Mouse (Mus musculus) stomach, embryonic 15.5 days (tissue): ENCODE data around the gene Dvl2. TPM values are rescaled to one million over a fixed set of nuclear protein-coding genes. Genes with fewer than 3 reads are reported as not detected.
A peak's percentile ranks its signal among the peaks of the same experiment; 100 is the strongest.

ENCODE experiments used
- ATAC-seq: fragments of 200-750 bp; cut with Nextera tagmentation; 2 replicates; pipeline ENCODE4 v1.8.0; 2017; ENCODE audit warnings: low read depth, moderate number of reproducible peaks, moderate TSS enrichment; ENCODE audit not compliant: insufficient read depth, low FRiP score
- H3K27ac ChIP-seq: fragments of 300-500 bp; sonication (generic); 2 replicates; pipeline ENCODE4 v1.5.1; 2015; ENCODE audit warnings: mild to moderate bottlenecking, inconsistent platforms
- H3K27me3 ChIP-seq: fragments of 300-500 bp; sonication (generic); replicated peaks from 2 replicates; pipeline ENCODE4 v1.6.1; 2015; ENCODE audit warnings: inconsistent platforms
- H3K36me3 ChIP-seq: fragments of 300-500 bp; sonication (generic); 2 replicates; pipeline ENCODE4 v1.6.1; 2015; ENCODE audit warnings: inconsistent platforms
- H3K4me1 ChIP-seq: fragments of 300-500 bp; sonication (generic); 2 replicates; pipeline ENCODE4 v1.6.1; 2015; ENCODE audit warnings: inconsistent platforms
- H3K4me2 ChIP-seq: fragments of 300-500 bp; sonication (generic); 2 replicates; pipeline ENCODE4 v1.6.1; 2015; ENCODE audit warnings: mild to moderate bottlenecking, inconsistent platforms
- H3K4me3 ChIP-seq: fragments of 300-500 bp; sonication (generic); replicated peaks from 2 replicates; pipeline ENCODE4 v1.5.1; 2015; ENCODE audit warnings: inconsistent platforms
- H3K9ac ChIP-seq: fragments of 300-500 bp; sonication (generic); 2 replicates; pipeline ENCODE4 v1.6.1; 2015; ENCODE audit warnings: inconsistent platforms
- H3K9me3 ChIP-seq: fragments of 300-500 bp; sonication (generic); 2 replicates; pipeline ENCODE4 v1.6.1; 2016; ENCODE audit warnings: inconsistent platforms
- WGBS: fragments of 180-500 bp; shearing (Covaris S2); methylation state at CpG from one replicate; pipeline ENCODE4 v1.1.7; 2015; 5-methylcytosine and 5-hydroxymethylcytosine counted together
- polyA plus RNA-seq: library from polyadenylated mRNA; unstranded; fragments of >200 nt; fragmentation: Nextera tagmentation; extraction: Ambion mirVana; gene quantifications from 2 replicates; pipeline ENCODE4 v1.2.1, GENCODE M21; 2015

Gene Dvl2
- polyA plus RNA-seq, 1 experiment from 2014 or later, result 31.9 TPM

DNA sequence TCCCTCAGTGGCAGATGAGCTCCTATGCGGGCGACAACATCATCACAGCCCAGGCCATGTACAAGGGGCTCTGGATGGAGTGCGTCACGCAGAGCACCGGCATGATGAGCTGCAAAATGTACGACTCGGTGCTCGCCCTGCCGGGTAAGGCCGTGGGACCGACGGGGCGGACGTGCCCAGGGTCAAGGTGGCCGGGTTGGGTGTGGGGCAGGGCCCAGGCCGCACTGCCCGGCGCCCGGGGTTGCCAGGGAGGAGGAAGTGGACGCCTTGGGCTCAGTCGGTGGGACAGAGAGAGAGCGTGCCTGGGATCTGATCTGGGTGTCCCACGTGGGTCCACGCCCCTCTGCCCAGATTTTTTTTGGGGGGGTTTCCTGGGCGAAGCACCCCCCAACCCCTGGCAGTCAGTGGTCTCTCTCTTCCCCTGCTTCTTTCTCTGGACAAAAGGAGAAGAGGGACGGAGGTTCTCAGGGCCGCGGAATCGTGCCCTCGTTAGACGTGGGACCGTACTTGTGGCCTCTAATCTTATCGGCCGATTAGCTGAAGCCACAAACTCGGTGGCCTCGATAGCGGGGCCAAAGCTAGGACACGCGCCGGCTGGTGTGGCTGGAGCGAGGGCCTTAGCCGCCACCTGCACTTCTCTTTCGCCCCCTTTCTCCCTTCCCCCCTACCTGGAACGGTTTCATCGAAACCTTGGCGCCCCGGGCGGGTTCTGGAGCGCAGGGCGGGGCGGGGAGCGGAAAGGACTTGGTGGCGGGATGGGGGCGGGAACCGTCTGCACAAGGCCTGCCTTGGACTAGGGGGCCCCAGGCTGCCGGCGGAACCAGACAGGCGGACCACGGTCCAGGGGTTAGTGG, 34.2 kb upstream of the Dvl2 start:
- 2% methylated on average over 59 of the region's 59 CpGs for WGBS
- peaks cover 10% of the 10 kb centered on the region; the same call in 1 of the 2 replicates for H3K36me3 ChIP-seq
- no peaks in the 10 kb centered on the region for H3K9me3 ChIP-seq
- peak overlapping the region; percentile 70 for H3K4me2 ChIP-seq
- H3K27ac ChIP-seq, result peak overlapping the region; percentile 91
- ATAC-seq, result peak; percentile 76
- H3K4me1 ChIP-seq, result peaks cover 10% of the 10 kb centered on the region; the same call in 1 of the 2 replicates
- H3K9ac ChIP-seq, result peak overlapping the region; percentile 49
- peaks cover 30% of the 10 kb centered on the region for H3K27me3 ChIP-seq
- H3K4me3 ChIP-seq, result peak overlapping the region; percentile 49

DNA sequence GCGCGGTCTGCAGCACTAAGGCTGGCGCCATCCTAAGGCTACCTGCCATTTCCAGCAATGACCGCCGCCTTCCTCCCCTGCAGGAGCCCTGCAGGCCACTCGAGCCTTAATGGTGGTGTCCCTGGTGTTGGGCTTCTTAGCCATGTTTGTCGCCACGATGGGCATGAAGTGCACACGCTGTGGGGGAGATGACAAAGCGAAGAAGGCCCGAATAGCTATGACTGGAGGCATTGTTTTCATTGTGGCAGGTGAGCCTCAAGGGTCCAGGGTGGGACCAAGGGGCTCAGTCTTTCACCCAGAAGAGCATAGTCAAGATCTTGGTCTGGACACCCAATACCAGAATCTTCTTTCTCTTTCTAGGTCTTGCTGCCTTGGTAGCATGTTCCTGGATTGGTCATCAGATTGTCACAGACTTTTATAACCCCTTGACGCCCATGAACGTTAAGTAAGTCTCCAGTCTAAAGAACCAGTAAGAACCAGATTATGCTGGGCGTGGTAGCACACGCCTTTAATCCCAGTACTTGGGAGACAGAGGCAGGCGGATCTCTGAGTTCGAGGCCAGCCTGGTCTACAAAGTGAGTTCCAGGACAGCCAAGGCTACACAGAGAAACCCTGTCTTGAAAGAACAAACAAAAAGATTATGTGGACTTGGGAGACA, 33.4 kb upstream of the Dvl2 start:
- H3K27me3 ChIP-seq, result peaks cover 30% of the 10 kb centered on the region
- H3K36me3 ChIP-seq, result peaks cover 14% of the 10 kb centered on the region
- H3K4me1 ChIP-seq, result peaks cover 10% of the 10 kb centered on the region; the same call in 1 of the 2 replicates
- WGBS, result 32% methylated on average over 17 of the region's 17 CpGs
- peak overlapping the region; percentile 91 for H3K27ac ChIP-seq
- H3K9ac ChIP-seq, result 0 out of 2 replicates have a peak overlapping the region, but pooled peaks have one; percentile 49
- peak overlapping the region; percentile 49 for H3K4me3 ChIP-seq
- ATAC-seq, result no peak
- no peaks in the 10 kb centered on the region for H3K9me3 ChIP-seq
- peak overlapping the region; percentile 70 for H3K4me2 ChIP-seq

DNA sequence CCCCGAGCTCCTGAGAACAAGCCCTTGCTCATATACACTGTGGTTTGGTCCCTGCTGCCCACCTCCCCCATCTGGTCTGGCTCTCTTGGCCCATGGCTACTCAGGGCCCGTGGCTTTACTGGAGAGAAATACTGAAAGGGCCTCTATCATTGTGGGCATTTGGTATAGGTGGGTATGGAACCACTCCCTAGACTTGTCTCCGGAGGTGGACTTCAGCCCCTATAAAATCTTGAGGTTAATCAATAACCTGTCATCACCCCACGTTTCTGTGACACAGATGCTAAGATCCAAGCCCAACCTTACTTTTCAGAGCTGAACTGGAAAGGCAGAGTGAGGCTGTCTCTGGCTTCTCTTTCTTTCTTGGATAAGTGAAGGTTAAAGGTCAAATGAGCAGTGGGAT, 31.6 kb upstream of the Dvl2 start:
- H3K4me3 ChIP-seq, result no peak overlapping the region
- peaks cover 20% of the 10 kb centered on the region for H3K36me3 ChIP-seq
- peaks cover 30% of the 10 kb centered on the region for H3K27me3 ChIP-seq
- H3K4me1 ChIP-seq, result peaks cover 10% of the 10 kb centered on the region; the same call in 1 of the 2 replicates
- WGBS, result 68% methylated on average over 4 of the region's 4 CpGs
- H3K4me2 ChIP-seq, result no peak overlapping the region
- H3K9me3 ChIP-seq, result no peaks in the 10 kb centered on the region
- H3K27ac ChIP-seq, result no peak overlapping the region
- ATAC-seq, result no peak
- H3K9ac ChIP-seq, result no peak overlapping the region

DNA sequence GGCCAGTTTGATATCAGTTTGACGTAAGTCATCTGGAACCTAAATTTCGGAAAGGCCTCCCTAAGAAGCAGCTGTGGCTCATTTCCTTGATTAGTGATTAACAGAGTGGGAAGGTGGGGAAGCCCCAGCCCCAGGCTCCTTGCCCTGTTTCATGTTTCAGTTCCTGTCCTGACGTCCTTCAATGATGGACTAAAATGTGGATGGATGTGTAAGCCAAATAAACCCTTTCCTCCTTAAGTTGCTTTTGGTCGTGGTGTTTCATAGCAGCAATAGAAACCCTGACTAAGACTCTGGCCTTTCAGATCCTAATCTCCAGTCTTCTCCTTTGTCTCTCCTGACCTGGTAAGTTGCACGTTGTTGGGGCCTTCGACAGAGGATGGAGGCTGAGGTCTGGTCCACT, 30.2 kb upstream of the Dvl2 start:
- Histone ChIP-seq H3K36me3 (peaks cover 28% of the 10 kb centered on the region), H3K4me2 (no peak overlapping the region), H3K9me3 (no peaks in the 10 kb centered on the region), H3K4me1 (peaks cover 10% of the 10 kb centered on the region; the same call in 1 of the 2 replicates), H3K27me3 (peaks cover 20% of the 10 kb centered on the region), H3K4me3 (no peak overlapping the region), H3K27ac (0 out of 2 replicates have a peak overlapping the region, but pooled peaks have one; percentile 31), H3K9ac (no peak overlapping the region)
- WGBS, result 71% methylated on average over 6 of the region's 6 CpGs
- no peak for ATAC-seq

DNA sequence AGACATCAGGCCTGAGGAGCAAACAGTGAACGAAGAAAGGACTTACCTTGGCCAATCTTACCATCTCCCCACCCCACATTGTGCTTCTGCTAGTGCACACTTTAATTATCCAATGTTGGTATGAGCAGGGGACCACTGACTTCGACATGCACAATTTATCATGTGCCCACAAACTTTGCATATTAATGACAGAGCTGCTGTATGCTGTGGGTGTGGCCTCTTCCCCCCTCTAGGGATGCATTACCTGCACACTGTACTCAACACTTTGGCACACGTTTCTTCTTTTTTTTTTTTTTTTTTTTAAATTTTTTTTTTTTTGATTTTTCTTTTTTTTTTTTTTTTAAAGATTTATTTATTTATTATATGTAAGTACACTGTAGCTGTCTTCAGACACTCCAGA, 29.6 kb upstream of the Dvl2 start:
- H3K27ac ChIP-seq, result 0 out of 2 replicates have a peak overlapping the region, but pooled peaks have one; percentile 31
- peaks cover 16% of the 10 kb centered on the region for H3K27me3 ChIP-seq
- no peak overlapping the region for H3K4me2 ChIP-seq
- WGBS, result 60% methylated on average over 3 of the region's 3 CpGs
- ATAC-seq, result no peak
- H3K36me3 ChIP-seq, result peaks cover 29% of the 10 kb centered on the region
- peaks cover 10% of the 10 kb centered on the region; the same call in 1 of the 2 replicates for H3K4me1 ChIP-seq
- no peak overlapping the region for H3K9ac ChIP-seq
- H3K9me3 ChIP-seq, result no peaks in the 10 kb centered on the region
- H3K4me3 ChIP-seq, result no peak overlapping the region

DNA sequence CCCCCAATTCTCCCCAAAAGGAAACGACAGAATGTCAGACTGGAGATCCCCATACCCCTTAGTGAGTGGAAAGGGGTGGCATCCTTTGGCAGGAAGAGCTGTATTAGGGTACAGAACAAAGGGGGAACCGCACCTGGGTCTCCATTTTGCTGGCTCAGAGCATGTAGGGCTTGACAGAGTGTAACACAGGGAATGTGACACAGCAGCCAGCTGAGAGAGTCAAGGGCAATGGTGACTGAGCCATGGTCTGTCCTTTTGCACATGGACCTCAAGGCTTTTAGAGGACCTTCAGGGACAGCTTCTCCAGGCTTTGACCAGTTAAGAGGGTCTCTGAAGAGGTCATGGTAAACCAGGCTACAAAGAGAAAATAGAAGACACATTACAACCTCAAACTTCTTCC, 25.5 kb upstream of the Dvl2 start:
- Histone ChIP-seq H3K27ac (no peak overlapping the region), H3K4me1 (no peaks in the 10 kb centered on the region), H3K4me2 (no peak overlapping the region), H3K27me3 (no peaks in the 10 kb centered on the region), H3K36me3 (peaks cover 35% of the 10 kb centered on the region), H3K9me3 (no peaks in the 10 kb centered on the region), H3K4me3 (no peak overlapping the region), H3K9ac (no peak overlapping the region)
- 94% methylated on average over 2 of the region's 2 CpGs for whole genome bisulfite sequencing
- no peak for ATAC-seq

DNA sequence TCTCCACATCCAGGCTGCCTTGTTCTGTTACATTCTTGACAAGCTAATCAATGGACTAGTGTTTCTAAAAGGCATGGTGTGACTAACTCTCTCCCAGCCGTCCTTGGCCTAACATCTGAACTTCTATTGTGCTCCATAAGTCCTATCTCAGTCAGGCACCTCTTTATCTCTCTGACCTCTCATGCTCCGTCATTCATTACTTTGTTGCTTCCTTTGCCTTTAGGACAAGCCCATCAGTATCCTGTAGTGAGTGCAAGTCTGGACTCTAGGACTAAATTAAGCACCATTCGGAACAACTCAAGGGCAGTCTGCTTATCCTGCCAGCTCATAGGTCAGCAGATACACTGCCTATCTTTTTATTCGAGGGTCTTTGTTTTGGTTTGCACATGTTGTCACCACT, 24.1 kb upstream of the Dvl2 start:
- 82% methylated on average over 4 of the region's 4 CpGs for WGBS
- Histone ChIP-seq H3K4me2 (no peak overlapping the region), H3K9ac (no peak overlapping the region), H3K27me3 (no peaks in the 10 kb centered on the region), H3K9me3 (no peaks in the 10 kb centered on the region), H3K4me1 (no peaks in the 10 kb centered on the region), H3K36me3 (peaks cover 28% of the 10 kb centered on the region), H3K27ac (no peak overlapping the region), H3K4me3 (no peak overlapping the region)
- no peak for ATAC-seq

DNA sequence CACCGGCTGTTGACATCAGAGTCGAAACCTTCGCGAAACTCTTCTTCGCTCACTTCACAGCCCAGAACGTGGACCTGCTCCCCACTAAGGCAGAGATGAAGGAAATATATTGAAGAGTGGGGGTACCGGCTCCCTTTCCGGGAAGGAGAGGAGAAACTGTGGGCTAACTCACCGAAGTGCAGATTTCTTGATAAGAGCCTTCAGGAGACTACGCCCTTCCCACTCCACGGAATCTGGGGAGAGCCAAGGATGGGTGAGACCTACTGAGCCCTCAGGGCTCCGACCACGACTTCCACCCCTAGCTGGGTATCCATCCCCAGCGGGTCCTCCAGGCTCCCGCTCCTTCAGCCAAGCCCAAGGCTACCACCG, 20.6 kb upstream of the Dvl2 start:
- Histone ChIP-seq H3K9ac (peak overlapping the region; percentile 51), H3K4me1 (peaks cover 15% of the 10 kb centered on the region), H3K4me3 (peak overlapping the region; percentile 98), H3K27me3 (no peaks in the 10 kb centered on the region), H3K27ac (peak overlapping the region; percentile 100), H3K36me3 (peaks cover 22% of the 10 kb centered on the region), H3K9me3 (no peaks in the 10 kb centered on the region), H3K4me2 (peak overlapping the region; percentile 74)
- ATAC-seq, result no peak
- WGBS, result under 1% methylated on average over 16 of the region's 16 CpGs

DNA sequence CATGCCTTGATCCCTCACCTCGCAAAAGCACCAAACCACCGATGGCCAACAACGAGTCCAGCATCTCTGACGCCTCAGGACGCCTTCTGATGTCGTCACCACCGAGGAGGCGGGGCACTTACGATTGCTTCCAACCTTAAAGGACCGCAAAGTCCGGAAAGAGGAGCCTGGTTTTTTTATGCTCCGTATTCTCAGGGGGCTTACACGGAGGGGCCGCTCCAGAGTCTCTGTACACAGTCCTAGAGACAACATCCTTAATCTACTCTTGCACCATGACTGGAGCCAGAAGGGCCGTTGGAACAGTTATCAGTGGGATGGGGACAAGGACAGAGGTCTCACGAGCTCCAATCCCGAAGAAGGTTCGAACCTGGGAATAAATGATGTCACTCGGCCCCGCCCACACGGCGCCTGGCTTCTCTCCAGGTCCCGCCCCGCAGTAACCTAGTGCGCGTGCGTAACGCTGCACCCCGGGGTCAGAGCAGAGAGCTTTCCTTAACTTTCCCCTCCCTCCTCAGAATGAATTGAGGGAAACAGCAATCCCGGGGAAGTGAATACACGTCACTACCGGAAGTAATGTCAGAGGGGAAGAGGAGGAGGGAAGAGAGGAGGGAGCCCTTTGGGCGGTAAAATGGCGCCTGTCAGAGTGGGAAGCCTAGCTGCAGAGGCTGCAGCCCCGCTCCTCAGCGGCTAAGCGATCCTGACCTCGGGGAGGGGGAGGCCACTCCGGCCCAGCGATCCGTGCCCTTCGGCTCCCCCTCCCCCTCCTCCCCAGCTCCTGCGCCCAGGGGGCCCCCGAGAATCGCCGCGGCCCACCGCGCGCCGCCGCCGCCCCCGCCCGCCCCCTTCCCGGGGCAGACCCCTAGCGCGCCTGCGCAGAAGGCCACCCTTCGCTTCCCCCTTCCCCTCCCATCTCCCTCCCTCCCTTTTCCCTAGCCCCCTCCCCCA, 19.9 kb upstream of the Dvl2 start:
- ATAC-seq, result peak; percentile 95
- Histone ChIP-seq H3K4me1 (peaks cover 15% of the 10 kb centered on the region), H3K4me2 (peak overlapping the region; percentile 74), H3K4me3 (peak overlapping the region; percentile 98), H3K36me3 (peaks cover 21% of the 10 kb centered on the region), H3K27me3 (no peaks in the 10 kb centered on the region), H3K9ac (peak overlapping the region; percentile 68), H3K27ac (peak overlapping the region; percentile 100), H3K9me3 (no peaks in the 10 kb centered on the region)
- under 1% methylated on average over 44 of the region's 60 CpGs for WGBS

DNA sequence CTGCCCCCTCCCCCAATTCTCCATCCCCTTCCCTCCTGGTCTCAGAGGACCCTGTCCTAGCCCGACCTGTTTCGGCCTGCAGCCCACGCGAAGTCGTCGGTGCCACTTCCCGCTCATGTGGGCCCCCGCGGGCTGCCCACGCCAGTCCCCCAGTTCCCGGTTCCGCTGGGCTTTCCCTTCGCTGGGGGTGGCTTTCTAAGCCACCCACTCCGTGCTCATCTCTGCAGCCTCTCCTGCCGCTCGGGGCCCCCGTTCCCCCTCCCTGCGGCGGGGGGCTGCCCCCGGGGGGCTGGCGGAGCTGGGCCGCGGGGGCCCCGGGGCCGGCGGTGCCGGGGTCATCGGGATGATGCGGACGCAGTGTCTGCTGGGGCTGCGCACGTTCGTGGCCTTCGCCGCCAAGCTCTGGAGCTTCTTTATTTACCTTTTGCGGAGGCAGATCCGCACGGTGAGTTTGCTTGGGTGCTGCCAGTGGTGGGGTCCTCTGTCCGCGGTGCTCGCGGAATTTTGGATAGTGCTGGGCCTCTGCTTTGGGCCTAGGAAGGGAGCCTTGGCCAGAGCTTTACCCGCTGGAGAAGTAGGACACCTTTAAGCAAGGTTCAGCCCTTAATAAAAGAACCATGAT, 19.1 kb upstream of the Dvl2 start, which contains the start of gene Ctdnep1:
Ctdnep1 (plus strand) TSS at position 16 of the 622 bp plus-strand sequence.
- no peak for ATAC-seq
- peaks cover 21% of the 10 kb centered on the region for H3K36me3 ChIP-seq
- WGBS, result under 1% methylated on average over 36 of the region's 43 CpGs
- peak within 1 kb of the TSS; percentile 100 for H3K27ac ChIP-seq
- H3K4me1 ChIP-seq, result peaks cover 15% of the 10 kb centered on the region
- H3K4me2 ChIP-seq, result peak within 1 kb of the TSS; percentile 79
- H3K27me3 ChIP-seq, result no peaks in the 10 kb centered on the region
- peak within 1 kb of the TSS; percentile 98 for H3K4me3 ChIP-seq
- no peaks in the 10 kb centered on the region for H3K9me3 ChIP-seq
- peak within 1 kb of the TSS; percentile 99 for H3K9ac ChIP-seq

DNA sequence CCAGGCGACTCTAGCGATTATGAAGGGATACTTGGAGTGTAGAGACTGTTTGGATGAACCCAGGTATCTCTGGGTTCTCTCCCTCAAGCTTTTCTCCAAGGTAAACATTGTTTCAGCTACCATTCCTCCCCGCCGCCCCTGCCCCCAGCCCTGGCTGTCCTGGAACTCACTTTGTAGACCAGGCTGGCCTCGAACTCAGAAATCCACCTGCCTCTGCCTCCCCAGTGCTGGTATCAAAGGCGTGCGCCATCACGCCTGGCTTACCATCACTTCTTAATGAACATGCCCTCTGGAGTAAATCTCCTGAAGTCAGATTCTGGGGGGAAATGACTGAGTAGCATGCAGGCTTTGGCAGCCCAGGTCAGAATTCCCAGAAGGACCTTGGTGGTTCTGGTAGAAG, 18.2 kb upstream of the Dvl2 start, which contains the start of gene Elp5:
Elp5 (minus strand) TSS at position 293 of the 400 bp plus-strand sequence.
- Histone ChIP-seq H3K27ac (peak within 1 kb of the TSS; percentile 100), H3K36me3 (peaks cover 27% of the 10 kb centered on the region), H3K27me3 (no peaks in the 10 kb centered on the region), H3K4me1 (peaks cover 15% of the 10 kb centered on the region), H3K4me2 (peak within 1 kb of the TSS; percentile 79), H3K9ac (peak within 1 kb of the TSS; percentile 99), H3K9me3 (no peaks in the 10 kb centered on the region), H3K4me3 (peak within 1 kb of the TSS; percentile 98)
- no peak for ATAC-seq
- 40% methylated on average over 8 of the region's 8 CpGs for WGBS
